23 mouse cellular contexts compared by ENCODE assay signal in genomic region chr7:128514341-128514740, GRCm38 (mm10). TPM values are rescaled to one million over a fixed set of nuclear protein-coding genes. Genes with fewer than 3 reads are reported as not detected.
DNase-seq lines count a peak whose midpoint lies in the region; ATAC-seq lines count a peak whose summit lies in the region.
"Had no signal": no experiment of that assay in that cellular context is flagged by ENCODE, and none has a peak within 500 bp of the region (broad histone marks: within the 10 kb centered on the region; RNA-seq: fewer than 3 reads in every experiment).

No protein-coding gene starts in this region.

- H3K27me3 ChIP-seq in hindbrain, embryonic 15.5 days, result no peaks in the 10 kb centered on the region
- no peaks in the 10 kb centered on the region for H3K27me3 ChIP-seq in hindbrain, embryonic 13.5 days
- H3K27me3 ChIP-seq in midbrain, embryonic 11.5 days (ENCODE audit: control insufficient read depth, insufficient read depth, low read length), result no peaks in the 10 kb centered on the region
- H3K27me3 ChIP-seq in midbrain, embryonic 13.5 days, result no peaks in the 10 kb centered on the region
- H3K27me3 ChIP-seq in limb, embryonic 10.5 days (ENCODE audit: low read depth, poor library complexity, severe bottlenecking), result no peaks in the 10 kb centered on the region; the same call in 1 of the 2 replicates
- H3K27me3 ChIP-seq: forebrain, embryonic 13.5 days; forebrain, embryonic 15.5 days; Patski had no signal

- WGBS in hindbrain, embryonic 15.5 days, result 41% methylated on average over 4 of the region's 4 CpGs
- WGBS in hindbrain, embryonic 13.5 days, result 44% methylated on average over 4 of the region's 4 CpGs
- WGBS in midbrain, embryonic 11.5 days, result 61% methylated on average over 4 of the region's 4 CpGs
- WGBS in midbrain, embryonic 13.5 days, result 56% methylated on average over 4 of the region's 4 CpGs
- 61% methylated on average over 4 of the region's 4 CpGs for WGBS in limb, embryonic 10.5 days

- H3K4me1 ChIP-seq in hindbrain, embryonic 15.5 days (replicated peaks), result peaks cover 2% of the 10 kb centered on the region; the same call in 1 of the 2 replicates
- H3K4me1 ChIP-seq in hindbrain, embryonic 13.5 days (replicated peaks), result peaks cover 16% of the 10 kb centered on the region
- peaks cover 4% of the 10 kb centered on the region; the same call in 1 of the 2 replicates for H3K4me1 ChIP-seq in midbrain, embryonic 11.5 days (ENCODE audit: control insufficient read depth, insufficient read depth, low read length)
- peaks cover 15% of the 10 kb centered on the region; the same call in 1 of the 2 replicates for H3K4me1 ChIP-seq in midbrain, embryonic 13.5 days (replicated peaks)
- H3K4me1 ChIP-seq in limb, embryonic 10.5 days, result peaks cover 32% of the 10 kb centered on the region
- H3K4me1 ChIP-seq: forebrain, embryonic 13.5 days; forebrain, embryonic 15.5 days had no signal

- no peak overlapping the region for H3K4me3 ChIP-seq in hindbrain, embryonic 15.5 days
- H3K4me3 ChIP-seq in hindbrain, embryonic 13.5 days, result no peak overlapping the region
- H3K4me3 ChIP-seq in midbrain, embryonic 11.5 days (ENCODE audit: low read depth, low read length), result no peak overlapping the region
- H3K4me3 ChIP-seq in midbrain, embryonic 13.5 days (replicated peaks), result no peak overlapping the region
- no peak overlapping the region for H3K4me3 ChIP-seq in limb, embryonic 10.5 days
- H3K4me3 ChIP-seq: forebrain, embryonic 13.5 days; forebrain, embryonic 15.5 days had no signal

- H3K9ac ChIP-seq in hindbrain, embryonic 15.5 days, result no peak overlapping the region
- H3K9ac ChIP-seq in hindbrain, embryonic 13.5 days, result no peak overlapping the region
- no peak overlapping the region; the same call in 1 of the 2 replicates for H3K9ac ChIP-seq in midbrain, embryonic 11.5 days (ENCODE audit: low read length)
- H3K9ac ChIP-seq in midbrain, embryonic 13.5 days (replicated peaks), result no peak overlapping the region
- H3K9ac ChIP-seq: forebrain, embryonic 13.5 days; forebrain, embryonic 15.5 days had no signal

- H3K4me2 ChIP-seq in hindbrain, embryonic 15.5 days, result no peak overlapping the region
- no peak overlapping the region for H3K4me2 ChIP-seq in hindbrain, embryonic 13.5 days
- H3K4me2 ChIP-seq in midbrain, embryonic 11.5 days, result no peak overlapping the region
- no peak overlapping the region for H3K4me2 ChIP-seq in midbrain, embryonic 13.5 days (replicated peaks)
- H3K4me2 ChIP-seq: forebrain, embryonic 13.5 days; forebrain, embryonic 15.5 days had no signal

- DNase-seq in heart, adult 11 months, result peak; percentile 55
- DNase-seq in heart, adult 18-20 months, result no peak
- DNase-seq in midbrain, embryonic 11.5 days (ENCODE audit: low spot score, missing footprints), result peak; percentile 54
- DNase-seq in limb, embryonic 10.5 days (ENCODE audit: low spot score), result no peak
- no peak for DNase-seq in left cerebral cortex, adult 11 months (ENCODE audit: low spot score)
- DNase-seq: adrenal gland, adult 8-10 months; adrenal gland, postnatal 14 days; adrenal gland, postnatal 36 days; B cell, adult 2 months; cerebellum, adult 11-12 months; cerebellum, adult 2 months; cerebellum, adult 9-10 months; cerebellum, postnatal 10 days; cerebellum, postnatal 25 days had no signal

- H3K9me3 ChIP-seq in hindbrain, embryonic 15.5 days, result no peaks in the 10 kb centered on the region
- H3K9me3 ChIP-seq in hindbrain, embryonic 13.5 days, result no peaks in the 10 kb centered on the region
- no peaks in the 10 kb centered on the region for H3K9me3 ChIP-seq in midbrain, embryonic 11.5 days (ENCODE audit: control insufficient read depth, low read length)
- no peaks in the 10 kb centered on the region for H3K9me3 ChIP-seq in midbrain, embryonic 13.5 days
- no peaks in the 10 kb centered on the region for H3K9me3 ChIP-seq in limb, embryonic 10.5 days (replicated peaks)
- H3K9me3 ChIP-seq: forebrain, embryonic 13.5 days; forebrain, embryonic 15.5 days; G1E had no signal

- 0 out of 2 replicates have a peak overlapping the region, but pooled peaks have one; percentile 4 for H3K27ac ChIP-seq in hindbrain, embryonic 15.5 days (replicated peaks)
- no peak overlapping the region for H3K27ac ChIP-seq in hindbrain, embryonic 13.5 days
- no peak overlapping the region for H3K27ac ChIP-seq in midbrain, embryonic 11.5 days (ENCODE audit: low read depth, low read length)
- H3K27ac ChIP-seq in midbrain, embryonic 13.5 days, result no peak overlapping the region
- H3K27ac ChIP-seq in limb, embryonic 10.5 days, result peak overlapping the region; percentile 61; the same call in 1 of the 2 replicates
- H3K27ac ChIP-seq: forebrain, embryonic 13.5 days; forebrain, embryonic 15.5 days had no signal

- ATAC-seq in hindbrain, embryonic 15.5 days (ENCODE audit: low FRiP score, low read depth), result no peak
- ATAC-seq in hindbrain, embryonic 13.5 days (ENCODE audit: low FRiP score), result no peak
- no peak for ATAC-seq in midbrain, embryonic 11.5 days (ENCODE audit: low FRiP score)
- no peak for ATAC-seq in midbrain, embryonic 13.5 days
- ATAC-seq: activated CD4-positive, CD25-positive, alpha-beta regulatory T cell, adult 4 months; CD4-positive, CD25-positive, alpha-beta regulatory T cell, adult 4 months; forebrain, embryonic 13.5 days; forebrain, embryonic 15.5 days; Patski had no signal

- H3K36me3 ChIP-seq in hindbrain, embryonic 15.5 days, result no peaks in the 10 kb centered on the region
- no peaks in the 10 kb centered on the region for H3K36me3 ChIP-seq in hindbrain, embryonic 13.5 days
- no peaks in the 10 kb centered on the region for H3K36me3 ChIP-seq in midbrain, embryonic 11.5 days (ENCODE audit: control insufficient read depth, insufficient read depth, low read length)
- H3K36me3 ChIP-seq in midbrain, embryonic 13.5 days, result no peaks in the 10 kb centered on the region
- no peaks in the 10 kb centered on the region for H3K36me3 ChIP-seq in limb, embryonic 10.5 days
- H3K36me3 ChIP-seq: forebrain, embryonic 15.5 days; G1E had no signal

RNA-seq across cellular contexts. Expression of gene Bag3, which starts 9.1 kb away (rescaled TPM):
- 100 to 1,000 TPM; 298 to 330 TPM for total RNA-seq in heart, adult 18-20 months (2021)
- polyA plus RNA-seq in hindbrain, embryonic 15.5 days (2015; fragmentation: Nextera tagmentation; extraction: Ambion mirVana), result 2.6 and 3.9 TPM in 2 replicates
- 3.2 and 3.3 TPM in 2 replicates for polyA plus RNA-seq in hindbrain, embryonic 13.5 days (2015; fragmentation: Nextera tagmentation; extraction: Ambion mirVana)
- 3.0 and 4.3 TPM in 2 replicates for polyA plus RNA-seq in midbrain, embryonic 11.5 days (2014; fragmentation: Nextera tagmentation; extraction: Ambion mirVana)
- 2.1 and 2.6 TPM in 2 replicates for polyA plus RNA-seq in midbrain, embryonic 13.5 days (2015; fragmentation: Nextera tagmentation; extraction: Ambion mirVana)
- polyA plus RNA-seq in limb, embryonic 10.5 days (2016; fragmentation: Nextera tagmentation; extraction: Ambion mirVana), result 9.3 TPM in 2 replicates

RNA-seq across cellular contexts. Expression of gene Tial1, which starts 52.8 kb away (rescaled TPM):
- total RNA-seq in heart, adult 18-20 months (2021), result 10 to 100 TPM; 40.1 to 43.4 TPM
- 23.2 and 25.3 TPM in 2 replicates for polyA plus RNA-seq in hindbrain, embryonic 15.5 days (2015; fragmentation: Nextera tagmentation; extraction: Ambion mirVana)
- polyA plus RNA-seq in hindbrain, embryonic 13.5 days (2015; fragmentation: Nextera tagmentation; extraction: Ambion mirVana), result 34.3 and 36.2 TPM in 2 replicates
- 43.9 and 46.6 TPM in 2 replicates for polyA plus RNA-seq in midbrain, embryonic 11.5 days (2014; fragmentation: Nextera tagmentation; extraction: Ambion mirVana)
- polyA plus RNA-seq in midbrain, embryonic 13.5 days (2015; fragmentation: Nextera tagmentation; extraction: Ambion mirVana), result 37.3 and 40.1 TPM in 2 replicates
- 24.2 and 24.9 TPM in 2 replicates for polyA plus RNA-seq in limb, embryonic 10.5 days (2016; fragmentation: Nextera tagmentation; extraction: Ambion mirVana)

Comparison
In these comparisons a context has a peak if more than half of its experiments do, and no peak if none do; other contexts are left out.
1. DNase-seq: peak in heart, adult 11 months (single experiment) and midbrain, embryonic 11.5 days (single experiment); none in heart, adult 18-20 months (0 of 2), limb, embryonic 10.5 days (single experiment) and left cerebral cortex, adult 11 months (single experiment).
2. H3K27ac ChIP-seq: peak in hindbrain, embryonic 15.5 days (single experiment) and limb, embryonic 10.5 days (single experiment); none in hindbrain, embryonic 13.5 days (single experiment), midbrain, embryonic 11.5 days (single experiment) and midbrain, embryonic 13.5 days (single experiment).